Mouse (Mus musculus): ENCODE data around the gene Zfp941. TPM values are rescaled to one million over a fixed set of nuclear protein-coding genes. Genes with fewer than 3 reads are reported as not detected.

Zfp941 gene
- polyA plus RNA-seq, 1 experiment from 2014 or later: 1.8 TPM

GRCm38 (mm10) chr7:140760647-140761046, 61.3 kb downstream of the Zfp941 start:
- H3K4me1 ChIP-seq: no peaks in the 10 kb centered on the region
- no peaks in the 10 kb centered on the region for H3K36me3 ChIP-seq
- no peaks in the 10 kb centered on the region for H3K27me3 ChIP-seq
- H3K27ac ChIP-seq: no peak overlapping the region
- no peak overlapping the region for H3K9ac ChIP-seq
- no peak for ATAC-seq (replicated peaks; ENCODE audit: low FRiP score)
- no peaks in the 10 kb centered on the region for H3K9me3 ChIP-seq (replicated peaks)
- H3K4me2 ChIP-seq: no peak overlapping the region
- no peak overlapping the region for H3K4me3 ChIP-seq (replicated peaks)

Other genes with a start within 250 kb of the Zfp941 start
- gene Olfr46, start 220.9 kb downstream of the Zfp941 start, polyA plus RNA-seq (2015; fragmentation: Nextera tagmentation; extraction: Ambion mirVana): not detected in 2 replicates
- not detected in 2 replicates for gene Olfr61, start 193.2 kb downstream of the Zfp941 start, polyA plus RNA-seq (2015; fragmentation: Nextera tagmentation; extraction: Ambion mirVana)
- gene Olfr53, start 175.7 kb downstream of the Zfp941 start, polyA plus RNA-seq (2015; fragmentation: Nextera tagmentation; extraction: Ambion mirVana): not detected in 2 replicates
- not detected in 2 replicates for gene Olfr539, start 162.2 kb downstream of the Zfp941 start, polyA plus RNA-seq (2015; fragmentation: Nextera tagmentation; extraction: Ambion mirVana)
- gene Olfr45, start 140.2 kb downstream of the Zfp941 start, polyA plus RNA-seq (2015; fragmentation: Nextera tagmentation; extraction: Ambion mirVana): not detected in 2 replicates
- gene Olfr541, start 124.9 kb downstream of the Zfp941 start, polyA plus RNA-seq (2015; fragmentation: Nextera tagmentation; extraction: Ambion mirVana): not detected in 2 replicates
- 0.42 and 0.49 TPM in 2 replicates for gene Cyp2e1, start 58.4 kb downstream of the Zfp941 start, polyA plus RNA-seq (2015; fragmentation: Nextera tagmentation; extraction: Ambion mirVana)
- gene Syce1, start 34.3 kb downstream of the Zfp941 start, polyA plus RNA-seq (2015; fragmentation: Nextera tagmentation; extraction: Ambion mirVana): 0.10 and 0.22 TPM in 2 replicates
- 0.62 and 0.82 TPM in 2 replicates for gene Urah, start 12.8 kb upstream of the Zfp941 start, polyA plus RNA-seq (2015; fragmentation: Nextera tagmentation; extraction: Ambion mirVana)
- not detected in 2 replicates for gene Scgb1c1, start 23.4 kb upstream of the Zfp941 start, polyA plus RNA-seq (2015; fragmentation: Nextera tagmentation; extraction: Ambion mirVana)
- gene Odf3, start 25.6 kb upstream of the Zfp941 start, polyA plus RNA-seq (2015; fragmentation: Nextera tagmentation; extraction: Ambion mirVana): 0.12 TPM in 1 of 2 replicates, not detected in the other
- gene Gm45785, start 34.2 kb upstream of the Zfp941 start, polyA plus RNA-seq (2015; fragmentation: Nextera tagmentation; extraction: Ambion mirVana): not detected in 2 replicates
- gene Ric8a, start 34.8 kb upstream of the Zfp941 start, polyA plus RNA-seq (2015; fragmentation: Nextera tagmentation; extraction: Ambion mirVana): 54.8 and 59.7 TPM in 2 replicates
- 35.9 and 37.2 TPM in 2 replicates for gene Bet1l, start 35.4 kb upstream of the Zfp941 start, polyA plus RNA-seq (2015; fragmentation: Nextera tagmentation; extraction: Ambion mirVana)
- 241 and 246 TPM in 2 replicates for gene Psmd13, start 59.8 kb upstream of the Zfp941 start, polyA plus RNA-seq (2015; fragmentation: Nextera tagmentation; extraction: Ambion mirVana)
- gene Sirt3, start 60.1 kb upstream of the Zfp941 start, polyA plus RNA-seq (2015; fragmentation: Nextera tagmentation; extraction: Ambion mirVana): 32.5 and 36.3 TPM in 2 replicates
- 3.9 and 4.8 TPM in 2 replicates for gene Cox8b, start 78.3 kb upstream of the Zfp941 start, polyA plus RNA-seq (2015; fragmentation: Nextera tagmentation; extraction: Ambion mirVana)
- 1.1 and 1.2 TPM in 2 replicates for gene Nlrp6, start 98.7 kb upstream of the Zfp941 start, polyA plus RNA-seq (2015; fragmentation: Nextera tagmentation; extraction: Ambion mirVana)
- gene Pgghg, start 119.2 kb upstream of the Zfp941 start, polyA plus RNA-seq (2015; fragmentation: Nextera tagmentation; extraction: Ambion mirVana): 19.5 and 23.5 TPM in 2 replicates
- 4.3 and 21.7 TPM in 2 replicates for gene Ifitm5, start 128.1 kb upstream of the Zfp941 start, polyA plus RNA-seq (2015; fragmentation: Nextera tagmentation; extraction: Ambion mirVana)
- 0.39 TPM in 1 of 2 replicates, not detected in the other for gene Gm45717, start 133.8 kb upstream of the Zfp941 start, polyA plus RNA-seq (2015; fragmentation: Nextera tagmentation; extraction: Ambion mirVana)
- gene Ifitm2, start 133.8 kb upstream of the Zfp941 start, polyA plus RNA-seq (2015; fragmentation: Nextera tagmentation; extraction: Ambion mirVana): 897 and 954 TPM in 2 replicates
- 55.2 and 59.7 TPM in 2 replicates for gene Ifitm1, start 145.0 kb upstream of the Zfp941 start, polyA plus RNA-seq (2015; fragmentation: Nextera tagmentation; extraction: Ambion mirVana)
- 187 and 205 TPM in 2 replicates for gene Ifitm3, start 188.6 kb upstream of the Zfp941 start, polyA plus RNA-seq (2015; fragmentation: Nextera tagmentation; extraction: Ambion mirVana)
- gene Ifitm6, start 195.7 kb upstream of the Zfp941 start, polyA plus RNA-seq (2015; fragmentation: Nextera tagmentation; extraction: Ambion mirVana): 1.3 and 2.2 TPM in 2 replicates
- not detected in 2 replicates for gene Gm17387, start 207.0 kb upstream of the Zfp941 start, polyA plus RNA-seq (2015; fragmentation: Nextera tagmentation; extraction: Ambion mirVana)
- 12.4 and 15.4 TPM in 2 replicates for gene B4galnt4, start 238.9 kb upstream of the Zfp941 start, polyA plus RNA-seq (2015; fragmentation: Nextera tagmentation; extraction: Ambion mirVana)